Mouse (Mus musculus) mesoderm, embryonic 11.5 days (tissue): ENCODE measurements around the gene Gm28041.
"Not testable (repeated sequence)": the region's sequence is repeated elsewhere in the genome, so short reads cannot be mapped to it uniquely, and the experiment has no call there.

Experiments
- DNase-seq: peaks from one replicate; pipeline ENCODE4 v3.0.0-alpha.2; 2012; ENCODE audit warnings: low read depth, low spot score

The Gm28041 gene

DNA sequence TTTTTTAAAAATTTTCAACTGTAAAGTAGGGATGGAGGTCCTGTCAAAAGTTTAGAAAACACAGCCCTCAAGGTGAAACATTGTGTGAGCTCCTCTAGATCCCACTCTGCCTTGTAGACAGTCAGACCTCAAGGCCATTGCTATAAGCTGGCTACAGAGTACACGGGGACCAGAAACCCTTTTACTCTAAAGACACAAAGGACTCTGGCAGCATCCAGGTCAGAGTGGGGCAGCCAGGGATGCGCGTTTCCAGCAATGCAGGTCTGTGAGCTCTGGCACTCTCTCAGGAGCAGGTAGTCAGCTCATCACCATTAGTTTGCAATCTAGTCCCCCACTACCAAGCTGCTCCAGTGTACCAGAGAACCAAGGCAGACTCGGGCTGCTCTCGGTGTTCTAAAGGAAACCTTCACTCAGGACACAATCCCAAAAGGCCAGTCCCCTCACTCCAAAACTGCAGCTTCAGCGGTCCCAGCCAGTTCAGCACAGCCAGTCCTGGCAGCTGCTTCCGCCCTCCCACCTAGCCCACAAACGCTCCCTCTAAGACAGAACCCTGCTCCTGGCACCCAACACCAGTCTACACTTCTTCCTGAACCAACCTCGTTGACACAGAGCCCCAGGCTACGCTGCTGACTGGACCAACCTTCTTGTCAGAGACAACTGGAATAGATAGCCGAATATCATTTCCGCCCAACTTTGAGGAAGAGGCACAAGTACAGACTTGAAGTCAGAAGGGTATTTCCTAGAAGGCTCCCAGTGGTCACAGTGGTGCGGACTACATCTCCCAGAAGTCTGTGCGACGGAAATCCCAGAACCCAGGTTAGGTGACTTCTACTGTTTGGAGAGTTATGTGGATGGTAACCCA lies at the start of gene Gm28041, which contains the start of gene Zfp456:
Gm28041 (minus strand) TSS at position 684 of the 862 bp plus-strand sequence.
Zfp456 (minus strand) TSS at position 761 of the 862 bp plus-strand sequence.
- DNase-seq: peak; percentile 63

DNA sequence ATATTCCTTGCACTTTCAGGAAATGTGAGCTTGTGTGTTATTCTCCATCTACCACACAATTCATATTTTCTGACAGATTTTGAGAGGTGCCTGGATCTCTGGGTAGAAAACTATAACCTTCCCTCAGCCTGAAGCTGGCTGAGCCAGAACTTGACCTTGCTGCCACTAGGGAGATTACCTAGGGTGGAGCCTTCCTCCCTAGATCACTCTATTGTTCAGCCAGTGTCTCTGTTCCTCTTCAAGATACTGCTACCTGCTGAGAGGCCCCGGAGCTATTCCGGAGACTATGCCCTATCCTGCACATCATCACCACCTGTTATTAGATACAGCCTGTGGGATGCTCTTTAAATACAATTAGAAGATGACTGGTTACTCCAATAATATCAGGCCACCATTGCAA lies 47.0 kb upstream of the Gm28041 start:
- DNase-seq: not testable (repeated sequence)

DNA sequence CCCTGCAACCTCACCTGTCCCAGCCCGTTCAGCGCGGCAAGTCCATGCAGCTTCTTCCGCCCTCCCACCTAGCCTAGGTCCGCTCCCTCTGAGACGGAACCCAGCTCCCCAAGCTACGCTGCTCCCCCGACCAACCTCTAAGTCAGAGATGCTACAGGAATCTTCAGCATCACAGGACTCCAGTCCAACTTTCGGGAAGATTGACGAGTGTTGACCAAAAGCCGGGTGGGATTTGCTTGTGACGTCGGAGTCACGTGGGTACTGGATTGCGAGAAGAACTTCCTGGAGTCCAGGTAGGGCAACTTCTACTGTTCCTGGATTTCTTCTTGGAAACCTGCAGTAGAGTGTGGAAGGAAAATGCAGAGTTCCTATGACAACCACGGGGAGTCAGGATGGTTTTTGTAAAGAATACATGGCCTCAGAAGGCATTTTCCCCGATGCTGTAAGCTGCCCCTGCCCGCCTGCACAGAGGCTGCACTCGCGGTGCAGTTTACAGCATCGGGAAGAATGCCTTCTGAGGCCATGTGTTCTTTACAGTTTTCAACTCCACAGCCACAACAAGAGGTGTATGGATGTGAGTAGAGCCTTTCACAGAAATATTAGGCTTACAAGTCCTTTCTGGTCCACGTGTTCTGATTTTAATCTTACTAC lies 45.8 kb upstream of the Gm28041 start, which contains the start of gene Zfp459:
Zfp459 (minus strand) TSS at position 212 of the 651 bp plus-strand sequence.
- peak; percentile 78 for DNase-seq

DNA sequence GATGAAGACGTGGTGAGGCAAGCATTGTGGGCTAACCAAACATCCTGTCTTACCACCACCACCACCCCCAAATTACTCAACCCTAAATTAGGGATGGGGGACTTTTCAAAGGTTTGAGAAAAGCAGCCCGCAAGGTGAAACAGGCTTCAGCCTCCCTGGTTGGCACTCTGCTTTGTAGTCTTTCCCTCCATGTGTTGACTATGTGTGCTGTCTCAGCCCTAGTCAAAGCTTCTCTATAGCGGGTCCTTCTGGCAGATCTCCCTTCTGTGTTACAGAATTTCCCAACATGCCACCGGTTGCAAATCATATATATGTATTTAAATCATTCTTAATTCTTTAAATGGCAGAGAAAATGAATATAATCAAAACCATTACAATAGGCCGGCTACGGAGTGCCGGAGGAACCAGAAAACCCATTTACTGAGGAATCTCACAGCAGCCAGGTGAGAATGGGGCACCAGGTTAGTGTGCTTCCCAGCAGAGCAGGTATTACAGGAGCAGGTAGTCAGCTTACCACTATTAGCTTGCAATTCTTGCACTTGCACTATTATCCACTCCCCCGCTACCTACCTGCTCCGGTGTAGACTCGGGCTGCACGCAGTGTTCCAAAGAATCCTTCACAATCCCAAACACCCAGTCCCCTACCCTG lies 45.1 kb upstream of the Gm28041 start:
- no peak for DNase-seq

DNA sequence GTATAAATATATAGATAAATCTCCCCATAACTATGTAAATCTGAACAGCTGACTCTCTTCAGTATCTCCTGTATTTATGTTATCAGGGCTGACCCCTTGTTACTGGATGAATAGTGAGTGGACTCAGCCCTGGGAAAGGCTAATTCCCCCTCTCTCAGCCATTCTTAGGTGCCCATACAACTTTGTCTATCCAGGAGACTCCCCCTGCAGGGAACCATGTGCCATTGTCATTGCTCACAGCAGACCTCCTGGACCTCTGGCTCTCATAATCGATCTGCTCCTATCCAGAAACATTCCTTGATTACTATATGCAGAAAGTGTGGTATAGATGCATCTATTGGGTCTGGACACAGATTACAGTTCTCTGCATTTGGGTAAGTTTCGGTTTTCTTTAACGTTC lies 41.3 kb upstream of the Gm28041 start:
- DNase-seq: no peak

DNA sequence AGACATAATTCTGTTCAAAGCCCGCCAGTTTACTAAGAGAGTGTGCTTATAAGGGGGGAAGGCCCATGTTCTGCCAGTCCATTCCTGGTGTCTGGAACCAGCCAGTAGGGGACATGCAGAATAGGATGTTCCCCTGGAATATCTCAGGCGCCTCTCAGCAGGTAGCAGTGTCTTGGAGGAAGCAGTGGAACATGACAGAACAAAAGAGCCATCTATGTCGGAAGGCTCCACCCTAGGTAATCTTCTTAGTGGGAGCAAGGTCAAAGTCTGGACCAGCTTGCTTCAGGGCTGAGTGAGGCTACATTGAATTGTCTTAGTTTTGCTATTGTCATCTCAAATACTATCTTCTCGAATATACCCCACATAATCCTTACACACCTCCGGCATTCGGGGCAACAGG lies 40.2 kb upstream of the Gm28041 start:
- DNase-seq: no peak

DNA sequence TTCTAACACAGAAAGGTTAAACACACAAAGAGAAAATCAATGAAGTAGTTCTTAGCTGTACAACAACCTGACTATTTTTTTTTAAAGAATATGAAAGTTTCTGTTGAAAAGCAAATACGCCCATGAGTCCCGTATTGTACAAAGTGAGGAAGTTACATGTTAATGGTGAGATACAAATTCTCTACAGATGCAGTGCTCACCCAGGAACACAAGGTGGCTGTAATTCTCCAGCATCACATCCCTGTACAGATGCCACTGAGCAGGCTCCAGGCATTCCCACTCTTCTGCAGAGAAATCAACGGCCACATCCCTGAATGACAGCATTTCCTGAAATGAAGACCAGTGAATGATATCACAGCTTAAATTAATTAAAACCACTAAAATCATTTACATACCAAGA lies 38.1 kb upstream of the Gm28041 start:
- not testable (repeated sequence) for DNase-seq

DNA sequence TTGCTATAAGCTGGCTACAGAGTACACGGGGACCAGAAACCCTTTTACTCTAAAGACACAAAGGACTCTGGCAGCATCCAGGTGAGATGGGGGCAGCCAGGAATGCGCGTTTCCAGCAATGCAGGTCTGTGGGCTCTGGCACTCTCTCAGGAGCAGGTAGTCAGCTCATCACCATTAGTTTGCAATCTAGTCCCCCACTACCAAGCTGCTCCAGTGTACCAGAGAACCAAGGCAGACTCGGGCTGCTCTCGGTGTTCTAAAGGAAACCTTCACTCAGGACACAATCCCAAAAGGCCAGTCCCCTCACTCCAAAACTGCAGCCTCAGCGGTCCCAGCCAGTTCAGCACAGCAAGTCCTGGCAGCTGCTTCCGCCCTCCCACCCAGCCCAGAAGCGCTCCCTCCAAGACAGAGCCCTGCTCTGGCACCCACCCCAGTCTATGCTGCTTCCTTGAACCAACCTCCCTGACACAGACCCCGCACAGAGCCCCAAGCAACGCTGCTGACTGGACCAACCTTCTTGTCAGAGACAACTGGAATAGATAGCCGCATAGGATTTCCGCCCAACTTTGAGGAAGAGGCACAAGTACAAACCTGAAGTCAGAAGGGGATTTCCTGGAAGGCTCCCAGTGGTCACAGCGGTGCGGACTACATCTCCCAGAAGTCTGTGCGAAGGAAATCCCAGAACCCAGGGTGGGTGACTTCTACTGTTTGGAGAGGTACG lies 23.8 kb upstream of the Gm28041 start, which contains the start of gene Zfp429:
Zfp429 (minus strand) TSS at position 637 of the 721 bp plus-strand sequence.
- DNase-seq: peak; percentile 50

DNA sequence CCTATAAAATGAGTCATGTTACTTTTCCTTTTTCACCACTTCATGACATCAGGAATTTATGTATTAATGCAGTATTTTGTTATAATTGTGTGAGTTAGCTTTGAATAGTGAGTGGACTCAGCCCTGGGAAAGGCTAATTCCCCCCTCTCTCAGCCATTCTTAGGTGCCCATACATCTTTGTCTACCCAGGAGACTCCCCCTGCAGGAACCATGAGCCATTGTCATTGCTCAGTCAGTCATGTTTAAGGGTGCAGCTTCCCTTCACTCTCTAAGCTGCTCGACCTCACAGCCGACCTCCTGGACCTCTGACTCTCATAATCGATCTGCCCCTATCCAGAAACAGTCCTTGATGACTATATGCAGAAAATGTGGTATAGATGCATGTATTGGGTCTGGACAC lies 722 bp upstream of the Gm28041 start:
- not testable (repeated sequence) for DNase-seq

DNA sequence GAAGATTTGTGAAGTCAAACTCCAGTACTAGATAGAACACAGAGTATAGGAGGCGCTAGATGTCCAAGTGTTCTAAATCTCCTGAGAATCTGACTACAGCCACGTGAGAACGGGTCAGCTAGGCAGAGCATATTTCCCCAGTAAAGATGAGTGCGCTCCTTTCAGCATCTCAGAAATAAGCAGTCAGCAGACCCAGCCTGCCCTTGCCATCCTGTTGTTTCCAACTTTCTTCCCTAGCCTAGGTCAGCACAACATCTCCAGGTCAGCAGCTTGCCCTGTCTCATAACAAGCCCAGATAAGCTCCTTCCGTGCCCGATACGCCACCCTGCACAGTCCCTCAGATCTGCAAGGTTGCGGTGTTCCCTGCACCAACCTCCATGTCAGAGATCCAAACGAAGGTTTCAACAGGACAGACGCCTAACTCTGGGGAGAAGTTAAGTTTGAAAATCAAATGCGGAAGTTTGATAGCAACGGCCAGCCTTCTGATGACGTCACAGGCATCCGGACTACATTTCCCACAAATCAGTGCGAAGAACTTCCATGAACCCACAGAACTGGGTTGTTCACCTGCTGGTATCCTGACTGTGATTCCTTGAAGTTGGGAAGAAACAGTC lies 15.3 kb downstream of the Gm28041 start, which contains the start of the genes Gm28044 and Zfp953:
Gm28044 (minus strand) TSS at position 406 of the 614 bp plus-strand sequence.
Zfp953 (minus strand) TSS at position 475 of the 614 bp plus-strand sequence.
- peak; percentile 88 for DNase-seq

DNA sequence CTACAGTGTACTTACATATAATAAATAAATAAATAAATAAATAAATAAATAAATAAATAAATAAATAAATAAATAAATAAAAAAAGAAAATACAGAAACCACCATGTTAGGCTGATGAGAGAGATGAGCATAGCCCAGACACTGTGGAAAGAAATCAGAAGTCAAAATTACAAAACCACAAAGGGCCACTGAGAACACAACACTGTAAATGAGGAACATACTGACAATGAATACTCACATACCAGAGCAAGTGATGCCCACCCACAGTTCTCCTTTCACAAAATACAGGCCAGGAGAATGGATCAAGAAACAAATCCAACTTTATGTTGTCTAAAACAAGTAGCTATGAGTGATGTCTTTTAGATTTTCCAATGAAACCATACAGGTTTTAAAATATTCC lies 23.7 kb downstream of the Gm28041 start:
- DNase-seq: no peak

DNA sequence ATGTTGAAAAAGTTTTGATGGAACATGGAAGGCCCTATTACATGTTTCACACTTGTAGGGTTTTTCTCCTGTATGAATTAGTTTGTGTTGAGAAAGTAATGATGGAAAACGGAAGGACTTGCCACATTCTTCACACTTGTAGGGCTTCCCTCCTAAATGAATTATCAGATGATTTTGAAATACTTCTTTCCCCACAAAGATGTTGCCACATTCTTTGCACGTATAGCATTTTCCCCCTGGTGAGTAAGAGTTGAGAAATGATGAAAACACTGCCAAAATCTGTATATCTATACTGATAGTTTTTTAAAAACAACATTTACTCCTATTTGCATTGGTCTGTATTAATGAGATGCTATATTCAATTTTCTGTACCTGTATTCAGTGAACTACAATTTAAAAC lies 32.1 kb downstream of the Gm28041 start:
- no peak for DNase-seq

DNA sequence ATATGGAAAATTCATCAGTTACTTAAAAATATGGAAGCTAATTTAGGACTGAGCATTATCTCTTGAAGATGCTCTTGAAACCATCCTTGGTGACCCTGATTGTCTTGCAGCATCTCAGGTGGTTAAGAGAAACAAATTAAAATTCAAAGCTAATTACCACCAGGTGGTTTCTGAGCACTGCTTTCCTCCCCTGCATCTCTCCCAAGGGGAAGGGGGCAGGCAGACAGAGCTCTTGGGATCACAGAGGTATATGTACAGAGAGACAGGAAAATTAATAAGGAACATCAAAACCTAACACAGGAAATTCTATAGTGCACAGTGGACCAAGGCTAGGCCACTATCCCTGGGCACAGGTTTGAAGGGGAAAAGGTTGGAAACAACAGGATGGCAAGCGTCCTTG lies 42.7 kb downstream of the Gm28041 start:
- peak; percentile 2 for DNase-seq

DNA sequence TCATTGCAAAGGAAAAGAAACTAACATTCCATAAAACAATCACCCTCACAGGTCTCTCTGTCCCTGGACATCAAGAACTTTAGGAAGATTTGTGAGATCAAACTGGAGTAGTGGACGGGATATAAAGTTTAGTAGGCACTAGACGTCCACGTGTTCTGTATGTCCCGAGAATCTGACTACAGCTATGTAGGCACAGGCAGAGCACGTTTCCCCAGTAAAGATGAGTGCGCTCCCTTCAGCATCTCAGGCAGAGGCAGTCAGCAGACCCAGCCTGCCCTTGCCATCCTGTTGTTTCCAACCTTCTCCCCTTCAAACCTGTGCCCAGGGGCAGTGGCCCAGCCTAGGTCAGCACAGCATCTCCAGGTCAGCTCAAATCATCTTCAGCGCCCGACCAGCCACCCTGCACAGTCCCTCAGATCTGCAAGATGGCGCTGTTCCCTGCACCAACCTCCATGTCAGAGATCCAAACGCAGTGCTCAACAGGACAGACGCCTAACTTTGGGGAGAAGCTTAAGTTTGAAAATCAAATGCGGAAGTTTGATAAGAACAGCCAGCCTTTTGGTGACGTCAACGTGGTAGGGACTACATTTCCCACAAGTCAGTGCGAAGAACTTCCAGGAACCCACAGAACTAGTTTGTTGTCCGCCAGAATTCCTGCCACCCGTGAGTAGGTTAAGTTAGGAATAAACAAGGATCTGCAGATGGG lies 43.4 kb downstream of the Gm28041 start, which contains the start of gene Zfp595:
Zfp595 (minus strand) TSS at position 552 of the 706 bp plus-strand sequence.
- peak; percentile 80 for DNase-seq

DNA sequence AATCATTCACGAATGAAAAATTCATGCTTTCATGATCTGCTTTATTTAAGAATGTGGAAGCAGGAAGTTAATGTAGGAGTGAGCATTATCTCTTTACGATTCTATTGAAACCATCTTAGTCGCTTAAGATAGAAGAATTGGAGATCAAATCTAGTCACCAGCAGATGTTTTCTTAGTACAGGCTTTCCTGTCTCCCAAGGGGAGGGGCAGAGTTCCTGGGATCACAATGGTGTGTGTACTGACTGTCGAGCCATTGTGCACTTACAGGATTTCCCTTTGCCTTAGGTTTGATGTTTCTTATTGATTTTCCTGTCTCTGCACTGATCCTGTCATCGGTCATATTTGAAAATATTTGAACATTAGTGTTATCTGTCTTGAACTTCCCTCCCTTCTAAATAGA lies 68.8 kb downstream of the Gm28041 start:
- no peak for DNase-seq

DNA sequence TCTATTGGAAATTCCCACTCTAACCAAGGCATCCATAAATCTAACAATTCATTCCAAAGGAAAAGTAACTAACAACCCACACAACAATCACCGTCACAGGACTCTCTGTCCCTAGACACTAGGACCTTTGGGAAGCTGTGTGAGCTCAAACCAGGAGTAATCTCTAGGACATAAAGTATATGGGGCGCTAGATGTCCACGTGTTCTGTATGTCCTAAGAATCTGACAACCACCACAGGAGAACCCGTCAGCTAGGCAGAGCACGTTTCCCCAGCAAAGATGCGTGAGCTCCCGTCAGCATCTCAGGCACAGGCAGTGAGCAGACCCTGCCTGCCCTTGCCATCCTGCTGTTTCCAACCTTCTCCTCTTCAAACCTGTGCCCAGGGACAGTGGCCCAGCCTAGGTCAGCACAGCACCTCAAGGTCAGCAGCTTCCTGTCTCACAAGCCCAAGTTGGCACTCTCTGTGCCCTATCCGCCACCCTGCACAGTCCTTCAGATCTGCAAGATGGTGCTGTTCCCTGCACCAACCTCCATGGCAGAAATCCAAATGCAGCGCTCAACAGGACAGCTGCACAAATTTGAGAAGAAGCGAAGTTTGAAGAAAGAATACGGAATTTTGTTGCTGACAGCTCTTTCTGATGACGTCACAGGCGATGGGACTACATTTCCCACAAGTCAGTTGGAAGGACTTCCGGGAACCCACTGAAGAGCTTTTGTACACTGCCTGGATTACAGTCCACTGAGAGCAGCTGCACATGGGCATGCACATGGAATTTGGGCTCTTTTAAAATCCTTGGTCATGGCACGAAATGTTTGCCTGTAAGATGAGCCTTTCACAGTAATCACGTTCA lies 69.5 kb downstream of the Gm28041 start, which contains the start of gene Zfp457:
Zfp457 (minus strand) TSS at position 664 of the 851 bp plus-strand sequence.
- DNase-seq: peak; percentile 89
